Mouse (Mus musculus) left cerebral cortex, postnatal 10 days (tissue): ENCODE measurements around the gene Rab11fip2. TPM values are rescaled to one million over a fixed set of nuclear protein-coding genes. Genes with fewer than 3 reads are reported as not detected.

Experiments used
- DNase-seq, 2 experiments: peaks; one replicate each; pipeline ENCODE4 v3.0.0; 2021 to 2022; ENCODE audit warnings: low spot score in 2 of 2, mixed read lengths in 1 of 2; ENCODE audit errors: extremely low spot score in 1 of 2
- intact Hi-C: fragments of 180-260 bp; cut with DNase I; formaldehyde crosslinking; loops from one replicate; pipeline ENCODE4 v1.15.1; 2025
- total RNA-seq, 2 experiments: library from RNA; stranded (reverse); gene quantifications; 2 replicates each; pipeline ENCODE4 v1.2.3; 2021

Gene Rab11fip2
- 10 to 100 TPM; 74.4 to 76.3 TPM for total RNA-seq

DNA sequence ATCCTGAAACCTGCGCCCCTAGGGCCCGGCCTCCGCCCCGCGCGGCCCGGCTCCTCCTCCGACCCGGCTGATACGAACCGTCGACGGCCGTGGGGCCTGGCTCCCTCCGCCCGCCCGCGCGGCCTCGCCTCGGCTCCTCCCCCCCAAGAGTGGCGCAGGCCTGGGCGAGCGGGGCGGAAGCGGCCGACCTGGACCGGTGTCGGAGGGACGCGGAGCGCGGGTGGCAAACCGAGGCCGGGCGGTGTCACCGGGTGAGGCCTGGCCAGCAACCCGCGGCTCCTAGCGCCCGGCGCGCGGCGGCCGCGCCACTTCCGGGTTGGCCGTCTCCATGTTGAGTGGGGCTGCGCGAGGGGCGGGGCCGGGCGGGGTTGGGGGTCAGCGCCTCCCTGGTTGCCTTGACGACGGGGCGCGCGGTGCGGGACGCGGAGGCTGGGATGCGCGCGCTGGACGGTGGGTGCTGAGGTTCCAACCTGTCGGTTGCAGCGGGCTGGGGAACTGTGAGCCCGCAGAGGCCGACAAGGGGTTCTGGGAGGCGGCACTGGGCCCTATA lies at the start of gene Rab11fip2:
Rab11fip2 (minus strand) TSS at position 333 of the 550 bp plus-strand sequence.
- intact Hi-C loops = loop anchor here (5.0 to 10.0 kb wide), 2 partner anchors 201 to 481 kb away; no protein-coding TSS in a partner anchor
- peak; percentile 79 to 93 for DNase-seq

DNA sequence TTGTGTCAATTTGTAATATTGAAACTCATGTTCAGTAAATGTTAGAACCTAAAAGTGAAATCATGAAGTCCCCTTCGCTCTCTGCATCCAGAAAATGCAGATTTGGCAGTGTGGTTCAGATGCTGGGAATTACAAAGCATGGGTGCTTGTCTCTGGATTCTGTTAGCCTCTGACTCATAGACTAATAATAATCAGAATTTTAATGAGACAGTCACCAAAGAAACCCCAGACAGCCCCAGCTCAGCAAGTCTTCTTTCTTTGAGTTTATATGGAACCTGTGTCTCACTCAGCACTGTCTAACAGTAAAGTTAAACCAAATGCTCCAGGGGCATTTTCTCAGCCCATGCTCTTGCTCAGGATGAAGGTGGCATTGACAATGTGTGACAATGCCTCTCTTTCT lies 38.1 kb upstream of the Rab11fip2 start:
- intact Hi-C loops = no loop called here

DNA sequence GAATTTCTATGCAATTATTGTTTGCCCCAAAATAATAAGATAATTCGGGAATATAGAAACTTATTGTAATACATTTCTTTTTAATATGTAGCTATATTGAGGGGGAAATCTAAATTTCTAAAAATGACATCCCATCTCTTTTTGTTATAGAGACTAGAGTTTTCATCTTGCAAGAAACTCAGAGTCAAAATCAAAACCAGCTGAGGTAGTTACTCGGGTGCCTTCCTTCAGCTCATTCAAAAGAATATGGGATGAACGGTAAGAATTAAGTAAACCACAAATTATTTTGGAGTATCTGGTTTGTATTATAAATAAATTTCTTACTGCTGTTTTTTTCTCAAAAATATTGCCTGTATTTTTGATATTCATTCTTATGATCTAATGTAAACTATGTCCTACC lies 11.5 kb upstream of the Rab11fip2 start:
- no peak for DNase-seq
- intact Hi-C loops = no loop called here

More for the DNA sequence above, 38.1 kb upstream of the Rab11fip2 start:
- no peak for DNase-seq

DNA sequence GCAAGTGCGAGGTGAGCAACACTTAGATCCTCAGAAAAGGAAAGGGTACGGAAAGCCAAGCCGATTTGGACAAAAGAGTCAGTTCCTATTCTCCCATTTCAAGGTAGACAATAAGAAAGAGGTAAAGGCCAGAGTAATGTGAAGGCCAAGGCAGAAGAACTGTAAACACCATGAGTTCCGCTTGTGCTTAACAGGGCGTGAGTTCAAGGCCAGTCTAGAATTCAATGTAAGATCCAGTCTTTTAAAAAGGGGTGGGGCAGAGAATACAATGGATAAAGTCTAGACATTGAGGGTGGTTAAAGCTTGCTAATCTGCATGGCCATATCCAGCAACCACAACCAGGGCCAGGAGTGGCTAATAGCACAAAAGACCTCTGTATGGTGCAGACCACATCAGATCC lies 6.3 kb upstream of the Rab11fip2 start:
- intact Hi-C loops = loop anchor here (10.0 kb wide), 1 partner anchor 195 kb away; no protein-coding TSS in a partner anchor
- DNase-seq = no peak

- no peak for DNase-seq
- intact Hi-C loops = loop anchor here (5.0 to 10.0 kb wide), 2 partner anchors 202 to 481 kb away; no protein-coding TSS in a partner anchor
Measured at GRCm38 (mm10) chr19:59942716-59943321, 635 bp downstream of the Rab11fip2 start.

- DNase-seq = no peak
Measured at GRCm38 (mm10) chr19:59939711-59940110, 3.7 kb downstream of the Rab11fip2 start.

GRCm38 (mm10) chr19:59932085-59932484 lies 11.4 kb downstream of the Rab11fip2 start:
- intact Hi-C loops = no loop called here
- no peak for DNase-seq

More at GRCm38 (mm10) chr19:59939711-59940110, 3.7 kb downstream of the Rab11fip2 start:
- intact Hi-C loops = loop anchor here (5.0 to 10.0 kb wide), 2 partner anchors 205 to 477 kb away; no protein-coding TSS in a partner anchor

- intact Hi-C loops = no loop called here
- DNase-seq = no peak
Measured at GRCm38 (mm10) chr19:59928672-59929071, 14.8 kb downstream of the Rab11fip2 start.

DNA sequence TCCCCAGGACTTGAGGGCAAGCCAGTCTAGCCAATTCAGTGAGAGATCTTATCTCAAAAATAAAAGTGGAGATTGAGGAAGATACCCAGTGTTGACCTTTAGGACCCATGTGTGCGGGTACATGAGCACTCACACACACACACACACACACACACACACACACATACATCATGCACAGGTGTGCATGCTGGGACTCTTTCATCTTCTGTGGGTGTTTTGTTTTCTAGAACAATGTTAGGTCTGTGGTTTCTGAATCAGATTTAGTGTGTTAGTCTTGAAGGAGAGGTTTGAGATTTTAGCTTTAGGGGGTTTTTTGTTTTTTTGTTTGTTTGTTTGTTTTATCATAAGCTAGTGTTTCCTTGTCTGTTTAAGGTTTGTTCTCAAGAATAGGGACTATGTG lies 17.3 kb downstream of the Rab11fip2 start:
- intact Hi-C loops = no loop called here
- DNase-seq = no peak

GRCm38 (mm10) chr19:59920846-59921245 lies 22.6 kb downstream of the Rab11fip2 start:
- DNase-seq = no peak
- intact Hi-C loops = no loop called here

- intact Hi-C loops = no loop called here
- no peak for DNase-seq
Measured at GRCm38 (mm10) chr19:59917901-59918613, 25.4 kb downstream of the Rab11fip2 start.

GRCm38 (mm10) chr19:59911554-59911953 lies 31.9 kb downstream of the Rab11fip2 start:
- intact Hi-C loops = no loop called here

DNA sequence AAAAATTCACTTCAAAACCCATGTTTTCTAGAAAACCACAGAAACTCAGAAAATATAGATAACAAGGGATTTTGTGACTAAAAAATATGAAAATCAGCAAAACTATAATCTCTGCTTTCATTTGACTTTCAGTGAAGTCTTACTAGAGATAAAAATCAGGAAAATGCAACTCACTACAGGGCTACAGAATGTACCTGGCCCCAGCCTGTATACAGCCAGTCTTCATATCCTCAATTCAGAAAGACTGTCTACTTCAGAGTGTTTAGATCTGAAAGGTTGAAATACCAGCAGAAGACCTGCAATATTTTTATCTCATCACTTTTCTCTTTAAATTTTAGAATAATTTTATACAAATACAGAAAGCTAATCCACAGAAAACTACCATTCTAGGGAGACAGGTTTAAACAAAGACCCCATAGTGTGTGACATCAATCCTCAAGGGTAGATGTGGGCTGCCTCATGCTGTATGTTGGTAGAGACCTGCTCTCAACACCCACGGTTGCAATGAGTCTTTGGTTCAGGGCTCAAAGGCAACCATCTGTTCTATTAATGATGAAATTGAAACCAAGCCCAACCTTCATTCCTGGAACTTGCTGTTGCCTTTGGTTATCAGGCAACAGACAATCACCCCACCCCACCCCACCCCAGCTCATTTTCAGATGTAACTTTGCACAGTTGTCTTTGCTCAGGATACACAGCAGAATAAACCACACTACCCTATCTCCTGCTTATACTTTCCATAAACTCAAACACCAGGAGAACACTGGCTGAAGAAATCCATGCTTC lies 38.0 kb downstream of the Rab11fip2 start:
- no peak for DNase-seq
- intact Hi-C loops = no loop called here

More at GRCm38 (mm10) chr19:59911554-59911953, 31.9 kb downstream of the Rab11fip2 start:
- no peak for DNase-seq

DNA sequence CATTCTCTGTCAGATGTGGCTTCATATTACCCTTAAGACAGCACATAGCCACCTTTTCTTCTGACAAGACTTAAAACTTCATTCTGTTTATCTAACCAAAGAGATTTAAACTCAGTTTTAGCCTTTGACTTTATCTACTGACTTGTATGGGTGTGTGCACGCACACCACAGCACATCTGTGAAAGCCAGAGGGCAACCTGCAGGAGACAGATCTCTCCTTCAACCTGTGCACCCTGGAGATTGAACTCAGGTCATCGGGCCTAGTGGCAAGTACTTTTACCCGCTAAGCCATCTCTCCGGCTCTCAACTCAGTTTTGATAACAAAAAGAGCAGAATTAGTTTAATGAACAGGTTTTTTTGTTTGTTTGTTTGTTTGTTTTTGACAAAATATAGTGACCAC lies 43.5 kb downstream of the Rab11fip2 start:
- DNase-seq = no peak

DNA sequence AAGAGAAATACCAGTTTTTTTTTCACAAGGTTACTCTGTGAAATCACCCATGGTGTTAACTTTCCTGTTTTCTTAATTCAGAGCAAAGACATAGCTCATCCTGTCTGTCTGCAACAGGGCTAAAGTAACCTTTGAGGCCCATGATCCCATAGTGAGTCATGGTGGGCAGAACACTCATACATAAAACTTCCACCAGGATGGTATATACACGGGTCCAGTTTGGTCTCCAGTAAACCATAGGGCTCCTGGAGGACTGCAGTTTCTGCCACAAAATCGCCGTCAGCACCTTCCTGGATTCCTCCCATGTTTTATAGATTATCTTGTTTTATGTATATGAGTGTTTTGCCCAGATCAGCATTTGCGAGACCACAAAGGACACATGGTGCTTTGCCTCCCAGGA lies 45.2 kb downstream of the Rab11fip2 start:
- intact Hi-C loops = no loop called here
- DNase-seq = no peak

More for the DNA sequence above, 43.5 kb downstream of the Rab11fip2 start:
- intact Hi-C loops = no loop called here

DNA sequence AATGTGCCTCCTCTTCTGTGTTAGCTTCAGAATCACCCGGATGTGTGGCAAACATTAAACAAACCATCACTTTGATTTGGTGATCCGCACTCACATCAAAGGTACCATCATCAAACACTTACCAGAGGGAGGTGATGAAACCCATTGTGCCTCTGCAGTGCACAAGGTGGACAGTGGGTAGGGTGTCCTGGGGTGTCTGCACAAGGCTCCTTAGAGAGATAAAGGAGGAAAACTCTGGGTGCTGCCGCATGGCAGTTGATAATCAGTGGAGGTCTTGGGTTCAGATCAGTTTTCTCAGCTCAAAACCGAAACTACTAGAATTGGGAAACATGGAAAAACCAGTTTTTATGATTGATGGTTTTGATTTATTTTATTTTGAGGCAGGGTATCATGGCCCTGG lies 54.1 kb downstream of the Rab11fip2 start:
- no peak for DNase-seq
- intact Hi-C loops = no loop called here

DNA sequence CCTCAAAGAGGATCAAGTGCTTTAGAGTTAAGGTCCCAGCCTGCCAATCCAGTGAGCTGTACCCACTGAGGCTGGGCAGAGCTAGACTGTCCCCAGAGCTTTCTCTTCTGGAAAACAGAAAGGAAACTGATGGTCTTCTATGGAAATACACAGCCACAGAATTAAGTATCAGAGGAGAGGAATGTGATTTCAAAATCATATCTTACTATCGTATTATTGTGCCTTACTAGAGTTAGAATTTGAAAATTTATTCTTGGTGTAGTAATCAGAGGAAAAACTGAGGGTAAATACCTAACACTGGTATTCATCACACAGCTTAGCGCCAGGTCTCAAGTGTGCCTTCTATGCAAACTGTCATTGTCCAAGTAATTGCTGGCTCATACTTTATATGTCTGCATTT lies 54.6 kb downstream of the Rab11fip2 start:
- DNase-seq = no peak
- intact Hi-C loops = no loop called here

- intact Hi-C loops = no loop called here
- DNase-seq = no peak
Measured at GRCm38 (mm10) chr19:59887866-59888265, 55.6 kb downstream of the Rab11fip2 start.

- intact Hi-C loops = no loop called here
- DNase-seq = no peak
Measured at GRCm38 (mm10) chr19:59885301-59885700, 58.2 kb downstream of the Rab11fip2 start.
